In genomic region chr1:162813143-162813835, GRCm38 (mm10) we compare ENCODE assay signal across 13 mouse cellular contexts. TPM values are rescaled to one million over a fixed set of nuclear protein-coding genes. Genes with fewer than 3 reads are reported as not detected.
DNase-seq lines count a peak whose midpoint lies in the region; ATAC-seq lines count a peak whose summit lies in the region.
"Had no signal": no experiment of that assay in that cellular context is flagged by ENCODE, and none has a peak within 500 bp of the region (broad histone marks: within the 10 kb centered on the region; RNA-seq: fewer than 3 reads in every experiment).

No protein-coding gene starts in this region.

- ATAC-seq in kidney, embryonic 15.5 days (replicated peaks; ENCODE audit: low FRiP score) = no peak
- no peak for ATAC-seq in neural tube, embryonic 15.5 days (ENCODE audit: low FRiP score)
- ATAC-seq: midbrain, embryonic 13.5 days had no signal

- intact Hi-C loops in left cerebral cortex, postnatal 4 days (cut with DNase I) = loop anchor here (10.0 kb wide), 1 partner anchor 262 kb away; no protein-coding TSS in a partner anchor

- H3K4me3 ChIP-seq in kidney, embryonic 15.5 days (replicated peaks) = no peak overlapping the region
- H3K4me3 ChIP-seq in neural tube, embryonic 15.5 days (replicated peaks) = no peak overlapping the region
- H3K4me3 ChIP-seq: hindbrain, embryonic 10.5 days; layer of hippocampus, adult 2 months; midbrain, embryonic 13.5 days; stomach, embryonic 15.5 days had no signal

- H3K36me3 ChIP-seq in kidney, embryonic 15.5 days = no peaks in the 10 kb centered on the region
- H3K36me3 ChIP-seq in neural tube, embryonic 15.5 days = no peaks in the 10 kb centered on the region
- H3K36me3 ChIP-seq: hindbrain, embryonic 10.5 days; midbrain, embryonic 13.5 days; stomach, embryonic 15.5 days had no signal

- WGBS in kidney, embryonic 15.5 days = 84% methylated on average over 9 of the region's 9 CpGs
- 92% methylated on average over 9 of the region's 9 CpGs for WGBS in neural tube, embryonic 15.5 days

- no peaks in the 10 kb centered on the region for H3K9me3 ChIP-seq in kidney, embryonic 15.5 days (replicated peaks)
- H3K9me3 ChIP-seq in neural tube, embryonic 15.5 days (replicated peaks) = no peaks in the 10 kb centered on the region
- H3K9me3 ChIP-seq: hindbrain, embryonic 10.5 days; midbrain, embryonic 13.5 days; stomach, embryonic 15.5 days had no signal

- H3K27ac ChIP-seq in kidney, embryonic 15.5 days = 0 out of 2 replicates have a peak overlapping the region, but pooled peaks have one; percentile 84
- H3K27ac ChIP-seq in neural tube, embryonic 15.5 days (replicated peaks) = no peak overlapping the region
- H3K27ac ChIP-seq: hindbrain, embryonic 10.5 days; layer of hippocampus, adult 2 months; midbrain, embryonic 13.5 days; stomach, embryonic 15.5 days had no signal

- DNase-seq in heart, adult 11 months = peak; percentile 61
- DNase-seq in heart, adult 18-20 months = no peak
- no peak for DNase-seq in kidney, postnatal 4 days
- DNase-seq in neural tube, embryonic 10.5 days (ENCODE audit: extremely low spot score, low spot score) = no peak
- no peak for DNase-seq in left cerebral cortex, postnatal 4 days
- DNase-seq in right cerebral cortex, postnatal 4 days = no peak

- H3K4me2 ChIP-seq in kidney, embryonic 15.5 days = no peak overlapping the region
- H3K4me2 ChIP-seq in neural tube, embryonic 15.5 days = peak overlapping the region; percentile 7; the same call in 1 of the 2 replicates
- H3K4me2 ChIP-seq: midbrain, embryonic 13.5 days; stomach, embryonic 15.5 days had no signal

- H3K27me3 ChIP-seq in kidney, embryonic 15.5 days = no peaks in the 10 kb centered on the region
- no peaks in the 10 kb centered on the region for H3K27me3 ChIP-seq in neural tube, embryonic 15.5 days (replicated peaks)
- H3K27me3 ChIP-seq: midbrain, embryonic 13.5 days; stomach, embryonic 15.5 days had no signal

- 0 out of 2 replicates have a peak, but pooled peaks cover 4% of the 10 kb centered on the region for H3K4me1 ChIP-seq in kidney, embryonic 15.5 days
- H3K4me1 ChIP-seq in neural tube, embryonic 15.5 days = no peaks in the 10 kb centered on the region
- H3K4me1 ChIP-seq: midbrain, embryonic 13.5 days; stomach, embryonic 15.5 days had no signal

- no peak overlapping the region for H3K9ac ChIP-seq in kidney, embryonic 15.5 days
- no peak overlapping the region for H3K9ac ChIP-seq in neural tube, embryonic 15.5 days (replicated peaks)
- H3K9ac ChIP-seq: midbrain, embryonic 13.5 days; stomach, embryonic 15.5 days had no signal

RNA-seq across cellular contexts. Expression of gene Fmo4, which starts 0.5 kb away (rescaled TPM):
- not detected for total RNA-seq in heart, adult 18-20 months (2021)
- 0.91 and 1.5 TPM in 2 replicates for polyA plus RNA-seq in kidney, embryonic 15.5 days (2015; fragmentation: Nextera tagmentation; extraction: Ambion mirVana)
- 0.66 and 0.78 TPM in 2 replicates for polyA plus RNA-seq in neural tube, embryonic 15.5 days (2015; fragmentation: Nextera tagmentation; extraction: Ambion mirVana)
- not detected for total RNA-seq in left cerebral cortex, postnatal 4 days (2021)
- total RNA-seq: ES-E14; layer of hippocampus, adult 2 months had no signal

RNA-seq across cellular contexts. Expression of gene Fmo1, which starts 53.1 kb away (rescaled TPM):
- total RNA-seq in heart, adult 18-20 months (2021) = 10 to 100 TPM; 31.4 to 54.9 TPM
- 41.5 and 42.2 TPM in 2 replicates for polyA plus RNA-seq in kidney, embryonic 15.5 days (2015; fragmentation: Nextera tagmentation; extraction: Ambion mirVana)
- 20.8 and 25.9 TPM in 2 replicates for polyA plus RNA-seq in neural tube, embryonic 15.5 days (2015; fragmentation: Nextera tagmentation; extraction: Ambion mirVana)
- 10 to 100 TPM; 28.6 to 30.7 TPM for total RNA-seq in left cerebral cortex, postnatal 4 days (2021)
